Mouse (Mus musculus): ENCODE measurements around the gene Rara.

DNA sequence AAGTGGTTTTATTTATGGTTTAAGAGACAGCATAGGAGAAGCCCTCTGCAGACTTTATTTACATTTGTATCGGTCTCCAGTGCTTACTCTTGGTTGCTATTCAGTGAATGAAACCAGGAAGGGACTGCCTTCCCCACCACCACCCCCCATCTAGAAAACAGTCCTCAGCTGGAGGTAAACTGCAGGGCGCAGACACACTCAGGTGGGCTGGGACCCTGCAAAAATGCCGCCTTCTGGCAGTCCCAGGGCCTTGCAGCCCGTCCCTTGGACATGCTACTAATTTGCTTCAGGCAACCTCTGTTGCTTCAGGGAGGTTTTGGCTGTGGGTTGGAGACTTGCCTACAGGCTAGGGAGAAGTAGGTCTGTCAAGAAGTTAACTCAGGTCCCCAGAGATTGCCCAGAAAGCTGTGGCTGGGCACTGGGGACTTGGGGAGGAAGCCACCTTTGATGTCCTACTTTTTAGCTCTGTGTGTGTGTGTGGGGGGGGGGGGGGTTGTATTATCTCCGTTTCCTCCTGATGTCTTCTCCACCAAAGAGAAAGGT is 2.9 kb upstream of the Rara start:
- no peak for TF ChIP-seq POLR2A (IDR thresholded peaks at IDR 0.05; ENCODE audit: extremely low read depth, insufficient read depth, low read length)
- TF ChIP-seq CTCF (IDR thresholded peaks at IDR 0.05; ENCODE audit: extremely low read depth, insufficient read depth, low read length), result no peak
